Mouse (Mus musculus) kidney, adult 9 months (tissue): ENCODE results near the gene Ptger1.

ENCODE experiments used
- DNase-seq: peaks from one replicate; pipeline ENCODE4 v3.0.0; 2022

Ptger1 gene

GRCm38 (mm10) chr8:83665969-83666865, at the start of gene Ptger1:
Gene Ptger1 (plus strand): TSS chr8:83666678.
- peak; percentile 47 for DNase-seq

GRCm38 (mm10) chr8:83617111-83617510, 49.4 kb upstream of the Ptger1 start:
- no peak for DNase-seq

- DNase-seq = no peak
Observed at GRCm38 (mm10) chr8:83618566-83618965, 47.9 kb upstream of the Ptger1 start.

GRCm38 (mm10) chr8:83619568-83620285, 46.8 kb upstream of the Ptger1 start:
- no peak for DNase-seq

- no peak for DNase-seq
Observed at GRCm38 (mm10) chr8:83621691-83622388, 44.6 kb upstream of the Ptger1 start.

GRCm38 (mm10) chr8:83622389-83622989, 44.0 kb upstream of the Ptger1 start:
- DNase-seq = peak; percentile 84

GRCm38 (mm10) chr8:83623549-83623948, 42.9 kb upstream of the Ptger1 start:
- DNase-seq = no peak

- peak; percentile 59 for DNase-seq
Observed at GRCm38 (mm10) chr8:83624739-83625138, 41.7 kb upstream of the Ptger1 start.

- no peak for DNase-seq
Observed at GRCm38 (mm10) chr8:83625676-83626299, 40.7 kb upstream of the Ptger1 start.

- no peak for DNase-seq
Observed at GRCm38 (mm10) chr8:83632083-83632707, 34.3 kb upstream of the Ptger1 start.

- no peak for DNase-seq
Observed at GRCm38 (mm10) chr8:83638856-83639255, 27.6 kb upstream of the Ptger1 start.

GRCm38 (mm10) chr8:83639649-83640048, 26.8 kb upstream of the Ptger1 start:
- DNase-seq = no peak

GRCm38 (mm10) chr8:83647511-83647910, 19.0 kb upstream of the Ptger1 start:
- no peak for DNase-seq

GRCm38 (mm10) chr8:83648031-83648430, 18.4 kb upstream of the Ptger1 start:
- no peak for DNase-seq

GRCm38 (mm10) chr8:83649699-83650098, 16.8 kb upstream of the Ptger1 start:
- DNase-seq = no peak

- DNase-seq = peak; percentile 98
Observed at GRCm38 (mm10) chr8:83652030-83652743, 14.3 kb upstream of the Ptger1 start, which contains the start of gene Gipc1. Gene Gipc1 (plus strand): TSS chr8:83652677.

- peak; percentile 47 for DNase-seq
Observed at GRCm38 (mm10) chr8:83652744-83653661, 13.5 kb upstream of the Ptger1 start.

GRCm38 (mm10) chr8:83653662-83654017, 12.8 kb upstream of the Ptger1 start:
- DNase-seq = no peak

GRCm38 (mm10) chr8:83654725-83655124, 11.8 kb upstream of the Ptger1 start:
- no peak for DNase-seq

- DNase-seq = no peak
Observed at GRCm38 (mm10) chr8:83656043-83656442, 10.4 kb upstream of the Ptger1 start.
